Mouse (Mus musculus) neutrophil, adult 5-6 weeks (primary cell): ENCODE results near the gene D11Wsu47e. TPM values are rescaled to one million over a fixed set of nuclear protein-coding genes. Genes with fewer than 3 reads are reported as not detected.

Experiments
- ATAC-seq: fragments of 151-379, 151-347 bp; 2 replicates; pipeline ENCODE4 v1.8.0; 2017; ENCODE audit warnings: mild to moderate bottlenecking, moderate TSS enrichment; ENCODE audit not compliant: insufficient number of reproducible peaks, poor library complexity, low FRiP score, severe bottlenecking; ENCODE audit errors: extremely low read depth
- total RNA-seq: library from RNA; stranded (forward); fragments of 200-1000 nt; gene quantifications from 2 replicates; pipeline ENCODE4 v1.2.3, GENCODE M21; 2017

D11Wsu47e gene
- total RNA-seq, 1 experiment from 2014 or later = 36.5 TPM

DNA sequence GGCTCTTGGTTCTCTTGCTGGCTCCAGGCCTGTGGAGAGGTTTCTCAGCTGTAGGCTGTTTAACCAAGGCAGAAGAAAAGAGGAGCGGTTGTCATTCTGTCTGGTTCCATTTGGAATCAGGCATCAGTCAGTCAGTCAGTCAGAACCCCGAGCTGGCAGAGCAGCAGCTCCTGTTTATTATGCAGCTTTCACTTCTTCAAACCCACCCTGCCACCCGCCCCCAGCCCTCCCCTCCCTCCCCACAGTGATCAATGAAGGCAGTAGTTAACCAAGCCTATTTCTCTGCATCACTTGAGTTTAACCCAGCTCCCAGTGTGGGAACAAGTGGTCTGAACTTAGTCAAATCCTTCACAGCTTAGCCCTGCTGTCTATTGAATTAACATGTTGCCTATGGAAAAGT is 7.6 kb downstream of the D11Wsu47e start:
- 0 out of 2 replicates have a peak, but pooled peaks have one; percentile 1 for ATAC-seq

DNA sequence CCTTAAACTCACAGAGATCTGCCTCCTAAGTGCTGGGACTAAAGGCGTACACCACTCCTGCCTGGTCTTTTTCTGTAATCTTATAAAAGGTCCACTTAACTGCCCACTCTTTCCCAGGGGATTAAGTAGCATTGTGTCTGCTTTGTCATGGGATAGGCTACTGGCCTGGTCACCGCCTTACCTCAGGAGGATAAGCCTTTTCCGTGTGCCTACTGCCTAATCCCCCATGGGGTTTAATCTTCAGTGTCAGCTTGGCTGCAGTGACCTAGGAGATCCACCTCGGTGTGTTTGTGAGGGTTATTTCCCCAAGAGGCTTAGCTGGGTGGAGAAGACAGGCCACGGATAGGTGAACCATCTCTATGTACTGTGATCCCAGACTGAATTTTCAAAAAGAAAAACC is 13.4 kb downstream of the D11Wsu47e start:
- ATAC-seq = no peak

DNA sequence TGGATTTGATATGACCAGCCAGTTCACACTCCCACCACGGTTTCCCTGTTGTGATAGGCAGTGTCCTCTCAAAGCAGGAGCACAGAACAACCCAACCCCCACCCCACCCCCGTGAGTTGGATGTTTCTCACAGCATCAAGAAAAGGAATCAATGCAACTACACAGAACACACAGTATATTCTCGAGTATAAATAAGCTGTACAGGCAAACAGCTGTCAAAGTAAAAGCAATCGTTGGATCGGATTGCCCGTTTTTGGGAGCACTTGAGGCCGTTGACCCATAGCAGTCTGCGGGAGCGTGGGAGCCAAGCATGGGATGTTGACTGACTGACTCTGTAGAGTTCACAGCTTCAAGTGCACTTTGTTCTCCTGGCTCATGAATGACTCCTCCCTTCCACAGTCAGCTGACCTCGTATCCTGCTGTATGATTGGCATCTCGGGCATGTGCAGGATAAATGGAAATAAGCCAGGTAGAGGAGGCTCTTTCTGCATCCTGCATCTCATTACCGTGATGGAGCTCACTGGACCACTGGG is 13.9 kb downstream of the D11Wsu47e start:
- no peak for ATAC-seq

DNA sequence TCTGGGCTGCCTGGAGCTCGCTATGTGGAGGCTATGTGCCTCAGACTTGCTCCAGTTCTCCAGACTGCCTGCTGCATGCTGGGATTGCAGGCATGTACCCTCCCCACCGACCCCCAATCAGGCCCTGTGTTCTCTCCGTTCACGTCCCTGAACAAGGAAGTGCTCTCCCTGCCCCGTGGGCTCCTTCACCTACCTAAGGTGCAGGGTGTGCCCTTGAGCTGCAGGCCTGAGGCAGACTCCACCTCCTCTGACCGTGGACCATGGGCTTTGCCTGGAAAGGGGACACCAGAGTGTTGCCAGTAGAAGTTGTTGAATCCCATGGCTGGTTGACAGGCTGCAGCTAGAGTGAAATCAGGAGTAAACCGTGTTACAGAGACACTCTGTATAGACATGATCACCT is 15.4 kb downstream of the D11Wsu47e start:
- ATAC-seq = no peak

DNA sequence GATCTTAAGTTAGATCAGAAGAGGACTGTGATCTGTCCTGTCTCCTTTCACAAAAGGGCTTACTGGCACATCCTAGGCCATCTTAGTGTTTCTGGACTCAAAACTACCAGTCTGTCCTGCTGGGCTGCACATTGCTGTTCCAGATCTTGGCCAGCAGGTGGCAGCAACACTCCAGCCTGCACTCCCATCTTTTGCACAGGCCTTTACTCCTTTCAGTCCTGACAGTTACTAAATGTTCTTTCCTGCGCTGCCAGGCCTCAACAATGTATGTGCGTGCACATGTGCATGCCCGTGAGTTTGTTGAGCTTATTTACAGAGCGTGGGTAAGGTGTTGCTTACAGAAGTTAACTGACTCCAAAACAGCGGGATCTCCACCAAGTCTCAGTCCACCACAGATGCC is 19.5 kb downstream of the D11Wsu47e start:
- peak; percentile 83 for ATAC-seq

DNA sequence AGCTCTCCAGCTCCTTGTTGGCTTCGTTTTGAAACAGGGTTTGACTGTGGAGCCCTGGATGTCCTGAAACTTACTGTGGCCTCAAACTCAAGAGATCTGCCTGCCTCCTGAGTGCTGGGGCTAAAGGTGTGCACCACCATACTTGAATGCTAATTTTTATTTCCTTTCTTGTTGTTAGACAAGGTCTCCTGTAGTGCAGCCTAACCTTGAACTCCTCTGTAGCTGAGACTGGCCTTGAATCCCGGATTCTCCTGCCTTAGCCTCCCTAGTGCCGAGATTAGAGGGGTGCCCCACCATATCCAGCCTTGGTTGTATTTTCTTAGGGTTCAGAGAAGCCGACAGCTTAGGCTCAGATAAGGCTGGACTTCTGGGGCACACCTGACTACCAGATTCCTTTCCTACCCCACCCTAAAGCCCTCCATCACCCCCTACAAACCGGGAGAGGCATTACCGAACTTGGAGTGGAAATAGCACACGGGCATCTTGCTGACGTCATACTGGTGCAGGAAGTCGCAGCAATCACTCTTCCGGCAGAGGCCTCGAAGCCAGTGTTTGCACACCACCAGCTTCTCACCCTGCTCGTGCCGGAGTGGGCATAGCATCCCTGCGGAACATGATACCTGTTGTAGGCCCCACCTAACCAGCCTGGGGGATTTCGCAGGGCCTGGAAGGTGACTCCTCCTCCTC is 21.9 kb downstream of the D11Wsu47e start:
- ATAC-seq = no peak

DNA sequence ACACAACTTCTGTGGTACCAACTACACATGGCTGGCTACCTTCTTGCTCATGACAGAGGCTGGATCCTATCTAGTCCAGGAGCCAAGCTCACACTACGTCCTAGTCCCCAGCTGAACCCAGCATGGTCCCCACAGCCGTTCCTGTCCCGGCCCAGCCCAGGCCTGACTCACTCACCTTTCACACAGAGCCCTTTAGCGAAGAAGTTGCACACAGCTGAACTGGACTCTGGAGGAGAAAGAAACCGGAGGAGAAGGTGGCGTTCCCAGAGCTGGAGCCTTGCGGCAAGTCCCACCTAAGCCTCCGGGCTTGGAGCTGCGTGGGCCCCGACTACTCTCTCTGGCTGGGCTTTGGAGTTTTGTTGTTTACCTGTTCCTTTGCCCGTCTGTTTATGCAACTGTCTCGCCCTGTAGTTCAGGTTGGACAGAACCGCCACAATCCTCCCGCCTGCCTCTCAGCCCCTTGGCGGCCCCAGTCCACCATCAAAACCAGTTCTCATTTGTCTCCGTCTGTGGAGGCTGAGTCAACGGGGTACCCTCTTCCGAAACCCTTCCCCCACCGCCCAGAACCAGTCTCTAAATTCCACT is 24.5 kb downstream of the D11Wsu47e start:
- no peak for ATAC-seq

DNA sequence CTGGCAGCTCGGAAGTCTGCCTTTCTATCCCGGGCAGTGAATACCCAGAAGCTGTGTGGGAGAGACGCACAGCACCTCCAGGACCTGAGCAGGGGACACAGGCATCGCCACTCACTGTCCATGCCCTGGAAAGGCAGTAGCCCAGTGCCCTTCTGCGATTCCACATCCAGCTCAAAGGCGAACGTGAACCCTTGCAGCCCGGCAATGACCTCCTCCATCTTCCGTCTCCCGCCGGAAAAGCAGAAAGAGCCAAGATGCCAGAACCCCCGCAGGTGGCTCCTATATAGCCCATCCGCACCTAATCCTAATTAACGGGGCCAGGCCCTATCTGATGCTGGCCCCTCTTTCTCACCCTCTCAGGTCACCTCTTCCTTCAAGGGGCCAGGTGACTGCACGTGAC is 25.1 kb downstream of the D11Wsu47e start:
- ATAC-seq = no peak

DNA sequence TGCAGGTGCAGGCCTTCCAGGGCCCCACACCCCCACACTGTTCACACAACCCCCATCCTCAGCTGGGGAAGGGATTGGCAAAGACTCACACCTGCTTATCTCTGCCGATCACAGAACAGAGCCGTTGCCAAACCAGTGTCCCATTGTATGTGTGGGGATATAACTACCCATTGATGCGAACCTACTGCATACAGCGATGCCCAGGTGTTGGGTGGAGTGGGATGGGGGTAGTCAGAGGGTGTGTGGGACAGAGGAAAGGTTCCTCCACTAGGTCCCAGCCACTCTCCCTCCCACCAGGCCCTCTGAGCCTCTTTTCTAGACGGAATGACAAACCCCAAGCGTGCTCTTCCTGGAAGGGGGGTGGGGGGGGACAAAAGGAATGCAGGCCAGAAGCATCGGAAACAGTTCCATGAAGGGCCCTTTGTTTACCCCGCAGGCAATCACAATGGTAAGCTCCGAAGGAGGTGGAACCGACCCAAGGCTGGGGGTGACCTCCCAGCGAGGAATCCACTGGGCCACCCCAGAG is 25.6 kb downstream of the D11Wsu47e start, which contains the start of gene Cpsf4l:
Cpsf4l (minus strand) TSS at position 287 of the 526 bp plus-strand sequence.
- ATAC-seq = no peak

DNA sequence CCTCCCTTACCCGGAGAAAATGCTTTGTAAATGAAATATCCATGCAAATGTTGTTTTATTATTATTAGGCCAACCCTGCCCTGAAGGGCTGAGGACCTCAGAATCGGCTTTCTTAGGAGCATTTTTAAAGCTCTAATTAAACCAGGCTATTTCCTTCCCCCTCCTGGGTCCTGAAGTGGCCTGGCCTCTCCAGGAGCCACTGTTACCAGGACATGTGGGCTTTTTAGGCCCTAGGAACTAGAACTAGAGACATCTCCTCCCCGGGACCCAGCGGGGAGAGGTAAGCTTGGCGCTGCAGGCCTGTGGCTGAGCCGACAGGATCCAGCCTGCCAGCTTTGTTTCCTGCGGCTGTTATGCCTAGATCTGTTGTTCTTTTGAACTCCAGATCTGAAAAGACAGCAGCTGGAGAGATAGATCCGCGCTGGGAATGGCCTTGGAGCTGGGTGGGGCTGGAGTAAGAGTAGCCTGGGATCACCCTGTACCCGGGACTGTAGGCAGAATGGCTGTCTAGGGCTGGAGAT is 26.1 kb downstream of the D11Wsu47e start:
- no peak for ATAC-seq

DNA sequence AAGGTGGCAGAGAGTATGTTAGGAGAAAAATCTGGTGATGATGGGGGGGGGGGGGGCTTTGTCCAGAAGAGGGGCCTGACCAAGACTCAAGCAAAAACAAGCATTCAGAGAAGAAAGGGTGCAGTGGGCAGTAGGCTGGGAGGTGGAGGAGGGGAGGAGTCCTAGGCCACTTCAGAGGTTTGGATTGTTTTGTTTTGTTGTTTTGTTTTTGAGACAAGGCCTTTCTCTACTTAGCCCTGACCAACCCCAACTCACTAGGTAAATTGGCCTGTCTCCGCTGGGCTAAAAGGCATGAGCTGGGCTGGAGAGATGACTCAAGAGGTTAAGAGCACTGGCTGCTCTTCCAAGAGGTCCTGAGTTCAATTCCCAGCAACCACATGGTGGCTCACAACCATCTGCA is 26.8 kb downstream of the D11Wsu47e start:
- ATAC-seq = no peak

DNA sequence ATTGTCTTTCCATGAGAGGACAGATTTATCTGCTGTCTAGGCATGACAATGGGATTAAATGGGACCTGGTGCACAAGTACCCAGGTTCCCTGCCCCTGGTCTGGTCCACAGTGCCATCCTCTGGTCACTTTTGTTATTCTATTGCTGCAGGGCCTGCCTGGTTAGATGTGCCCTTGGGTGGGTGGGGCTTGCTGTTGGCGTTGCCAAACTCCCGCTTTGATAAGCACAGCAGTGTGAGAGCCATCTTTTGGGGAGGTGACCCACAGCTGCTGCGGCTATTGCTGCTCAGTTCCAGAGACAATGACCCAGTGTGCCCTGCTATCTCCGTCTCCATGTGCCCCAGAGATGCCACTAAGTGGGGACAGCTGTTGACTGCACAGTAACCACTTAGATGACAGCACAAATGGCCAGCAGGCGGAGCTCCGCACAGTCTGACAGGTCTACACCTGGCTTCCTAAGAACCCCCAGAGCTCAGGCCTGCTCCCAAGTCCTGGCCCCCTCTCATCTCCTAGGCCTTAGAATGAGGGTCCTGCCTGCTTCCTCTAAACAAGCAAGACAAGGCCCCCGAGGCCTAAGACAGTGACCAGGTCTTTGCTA is 31.0 kb downstream of the D11Wsu47e start:
- ATAC-seq = no peak

DNA sequence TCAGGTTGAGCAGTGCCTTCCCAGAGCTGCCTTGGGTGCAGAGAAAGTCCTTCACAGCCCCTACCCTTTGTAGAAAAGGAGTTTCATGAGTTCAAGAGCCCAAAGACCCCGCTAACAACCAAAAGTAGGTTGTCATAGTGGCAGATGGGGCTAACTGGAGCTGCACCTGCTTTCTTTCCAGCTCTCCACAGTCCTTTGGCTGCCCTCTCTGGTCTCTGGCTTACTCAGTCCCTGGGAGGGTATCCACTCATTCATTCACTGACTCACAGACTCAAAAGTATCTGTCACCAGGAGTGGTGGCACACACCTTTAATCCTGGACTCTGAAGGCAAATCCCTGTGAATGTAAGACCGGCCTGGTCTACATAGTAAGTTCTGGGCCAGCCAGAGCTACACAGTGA is 31.9 kb downstream of the D11Wsu47e start:
- ATAC-seq = no peak

DNA sequence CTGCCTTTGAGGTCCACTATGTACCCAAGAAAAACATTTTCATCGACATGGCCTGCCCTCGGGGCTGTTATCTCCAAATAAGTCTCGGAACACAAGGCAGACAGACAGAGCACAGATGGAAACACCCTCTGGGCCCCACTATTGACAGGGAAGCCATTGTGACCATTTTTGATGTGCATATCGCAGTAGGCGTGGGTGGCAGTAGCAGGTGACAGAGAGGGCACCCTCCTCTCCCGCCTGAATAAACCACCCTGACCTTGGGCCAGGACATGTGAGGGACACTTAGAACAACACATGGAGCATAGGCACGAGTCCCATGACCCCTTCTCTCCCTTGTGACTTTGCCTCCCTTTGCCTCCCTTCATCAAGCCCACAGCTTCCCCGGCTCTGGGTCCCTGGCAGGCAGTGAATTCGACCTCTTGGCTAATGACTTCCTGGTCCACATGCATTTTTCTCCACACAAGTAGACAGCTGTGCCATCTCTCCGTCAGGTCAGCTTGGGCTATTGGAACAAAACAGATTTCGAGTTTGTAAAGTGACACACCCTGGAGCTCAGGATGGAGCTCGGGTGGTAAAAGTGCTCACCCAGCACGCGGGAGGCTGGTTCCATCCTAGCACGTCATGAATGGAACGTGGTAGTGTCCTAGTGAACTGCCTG is 33.7 kb downstream of the D11Wsu47e start:
- ATAC-seq = no peak

DNA sequence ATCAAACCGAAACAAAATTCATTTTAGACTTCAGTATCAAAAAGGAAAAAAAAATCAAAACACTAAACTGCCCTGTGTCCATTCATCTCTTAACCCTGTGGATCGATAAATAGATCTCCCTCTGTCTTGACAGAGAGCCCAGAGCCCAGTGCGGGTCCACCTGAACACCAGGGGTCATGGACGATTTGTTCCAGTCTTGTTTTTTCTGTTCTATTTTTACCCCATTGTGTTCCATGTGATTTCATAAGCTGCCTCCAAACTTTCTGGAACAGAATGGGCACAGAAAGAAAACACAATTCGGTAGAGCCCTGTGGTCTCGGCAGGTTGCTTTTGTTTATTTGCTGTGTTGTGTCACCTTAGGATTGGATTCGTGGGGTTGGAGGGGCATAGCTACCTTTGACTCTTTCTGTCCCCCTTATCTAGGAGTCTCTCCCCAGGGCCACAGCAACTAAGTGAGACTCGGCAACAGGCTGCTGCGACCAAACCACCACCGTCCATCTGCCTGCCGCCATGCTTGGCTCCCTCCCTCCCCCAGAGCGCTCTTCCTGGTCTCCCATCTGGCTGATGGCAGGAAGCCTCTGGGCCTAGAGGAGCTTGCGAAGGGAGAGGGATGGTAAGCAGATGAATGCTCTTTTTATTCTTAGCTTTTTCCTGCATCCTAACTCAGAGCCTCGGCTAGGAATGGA is 38.3 kb downstream of the D11Wsu47e start:
- no peak for ATAC-seq

DNA sequence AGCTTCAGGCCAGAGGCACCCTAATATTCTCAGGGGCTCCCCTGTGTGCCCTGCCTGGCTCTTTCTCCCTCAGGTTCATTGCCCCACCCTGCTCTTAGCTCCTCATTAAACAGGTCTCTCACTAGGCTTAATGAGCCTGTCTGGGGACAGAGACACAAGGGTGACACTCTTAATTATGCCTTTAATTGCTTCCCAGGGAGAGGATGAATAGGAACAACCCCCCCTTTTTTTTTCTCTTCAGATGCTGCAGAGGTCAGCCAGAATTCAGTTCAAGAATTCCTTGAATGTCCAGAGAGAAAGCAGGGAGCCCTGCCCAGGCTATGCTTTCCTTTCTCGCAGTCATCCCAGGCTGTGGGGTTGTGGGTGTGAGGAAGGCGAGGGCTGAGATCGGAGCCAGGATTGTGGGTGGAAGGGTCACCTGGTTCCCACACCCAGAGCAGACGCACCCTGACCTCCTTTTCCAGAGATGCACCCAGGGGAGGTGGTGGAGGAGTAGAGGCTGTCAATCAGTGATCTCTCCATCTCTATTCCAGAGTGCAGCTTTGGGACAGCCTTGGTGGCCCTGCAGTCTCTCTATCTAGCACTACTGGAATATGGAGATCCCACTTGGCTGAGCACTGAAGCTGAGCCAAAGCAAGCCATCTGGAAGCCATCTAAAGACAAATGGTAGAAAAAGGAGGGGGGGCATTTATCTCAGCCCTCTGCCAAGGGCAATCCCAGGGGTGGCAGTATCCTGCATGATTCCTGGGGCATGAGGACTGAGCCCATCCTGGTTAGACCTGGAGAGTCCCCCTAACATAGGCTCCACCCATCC is 41.2 kb downstream of the D11Wsu47e start:
- ATAC-seq = no peak

DNA sequence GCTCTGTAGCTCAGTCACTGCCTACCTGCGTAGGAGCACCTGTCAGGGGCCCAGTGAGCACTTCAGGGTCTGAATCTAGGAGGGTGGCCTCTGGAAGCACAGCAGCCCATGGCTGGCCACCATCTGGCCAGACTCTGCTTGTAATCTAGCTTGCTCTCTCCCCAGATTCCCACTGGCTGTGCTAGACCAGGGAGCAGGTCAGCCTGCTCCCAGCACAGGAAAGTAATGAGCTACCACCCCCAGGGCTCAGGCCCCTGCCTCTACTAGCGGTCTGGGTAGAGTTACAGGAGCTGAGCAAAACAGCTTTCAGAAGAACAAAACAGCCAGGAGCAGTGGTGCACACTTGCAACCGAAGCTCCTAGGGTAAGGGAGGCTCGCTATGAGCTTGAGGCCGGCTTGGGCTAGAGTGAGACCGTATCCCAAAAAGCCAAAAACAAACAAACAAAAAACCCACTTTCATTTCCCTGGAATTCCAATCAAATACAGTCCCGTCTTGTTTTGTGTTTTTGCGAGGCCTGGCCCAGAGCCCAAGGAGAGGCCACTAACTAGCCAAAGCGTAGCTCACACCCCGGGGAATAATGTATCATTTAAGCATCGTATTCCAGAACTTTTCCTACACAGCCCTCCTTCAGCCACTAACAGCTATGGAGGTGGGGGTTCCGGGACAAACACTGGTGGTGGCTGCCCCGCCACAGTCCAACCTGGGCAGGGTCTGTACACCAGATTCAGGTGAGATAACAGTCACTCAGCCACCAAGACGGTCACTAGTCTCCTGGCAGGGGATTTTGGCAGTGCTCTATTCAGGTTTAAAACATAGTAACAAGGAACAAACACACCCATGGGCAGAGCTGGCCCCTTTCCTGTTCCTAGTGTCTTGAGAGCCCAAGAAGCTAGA is 43.0 kb downstream of the D11Wsu47e start:
- ATAC-seq = no peak
